Mouse (Mus musculus) embryo, embryonic 10 days (tissue): ENCODE measurements at regions not wholly inside any gene's neighbourhood (a gene's known extent, or its start where the extent isn't known, plus 50 kb on each side); places are given as distances from the start of the nearest gene placed in this dataset.

ENCODE experiments used
- DNase-seq: peaks from one replicate; pipeline ENCODE4 v3.0.0-alpha.2; 2015; ENCODE audit warnings: low spot score

DNA sequence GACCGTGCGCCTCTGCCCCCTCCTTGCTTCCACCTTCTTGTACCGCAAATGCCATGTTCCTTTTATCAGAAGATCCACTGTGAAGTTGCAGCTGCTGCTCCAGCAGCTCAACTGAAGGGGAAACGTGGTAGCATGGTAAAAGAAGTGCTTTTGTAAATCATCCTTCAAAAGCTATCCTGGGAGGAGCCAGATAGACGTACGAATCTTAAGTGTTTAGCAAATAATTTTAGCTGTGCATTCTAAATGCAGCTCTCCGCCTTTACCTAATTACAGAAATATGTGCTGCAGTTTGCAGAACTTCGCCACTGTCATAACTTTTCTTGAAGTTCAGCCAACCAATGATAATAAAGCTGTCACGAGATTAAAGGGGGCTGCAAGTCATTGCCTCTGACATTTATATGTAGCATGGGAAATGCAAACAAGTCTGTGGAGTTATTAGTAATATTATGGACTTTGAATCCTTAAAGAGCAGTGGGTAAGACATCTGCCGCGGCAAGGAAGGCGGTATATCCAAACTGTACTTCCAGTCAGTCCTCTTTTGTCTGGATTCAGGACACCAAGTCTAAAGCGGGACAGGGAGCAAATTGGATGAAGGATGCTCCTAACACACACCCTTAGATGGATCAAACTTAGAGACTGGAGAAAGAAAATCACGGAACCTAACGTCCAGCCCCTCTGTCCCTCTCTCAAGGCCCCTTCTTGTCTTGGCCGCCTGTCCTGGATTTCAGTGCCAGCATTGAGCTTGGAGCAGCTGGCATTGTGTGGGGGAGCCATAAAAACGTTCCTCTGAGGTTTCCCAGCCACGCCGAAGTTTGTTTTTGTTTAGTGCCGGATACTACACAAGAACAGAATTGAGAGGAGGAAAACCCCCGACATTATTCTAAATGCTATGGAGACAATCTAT lies 320.7 kb downstream of the Epha7 start:
- no peak for DNase-seq

DNA sequence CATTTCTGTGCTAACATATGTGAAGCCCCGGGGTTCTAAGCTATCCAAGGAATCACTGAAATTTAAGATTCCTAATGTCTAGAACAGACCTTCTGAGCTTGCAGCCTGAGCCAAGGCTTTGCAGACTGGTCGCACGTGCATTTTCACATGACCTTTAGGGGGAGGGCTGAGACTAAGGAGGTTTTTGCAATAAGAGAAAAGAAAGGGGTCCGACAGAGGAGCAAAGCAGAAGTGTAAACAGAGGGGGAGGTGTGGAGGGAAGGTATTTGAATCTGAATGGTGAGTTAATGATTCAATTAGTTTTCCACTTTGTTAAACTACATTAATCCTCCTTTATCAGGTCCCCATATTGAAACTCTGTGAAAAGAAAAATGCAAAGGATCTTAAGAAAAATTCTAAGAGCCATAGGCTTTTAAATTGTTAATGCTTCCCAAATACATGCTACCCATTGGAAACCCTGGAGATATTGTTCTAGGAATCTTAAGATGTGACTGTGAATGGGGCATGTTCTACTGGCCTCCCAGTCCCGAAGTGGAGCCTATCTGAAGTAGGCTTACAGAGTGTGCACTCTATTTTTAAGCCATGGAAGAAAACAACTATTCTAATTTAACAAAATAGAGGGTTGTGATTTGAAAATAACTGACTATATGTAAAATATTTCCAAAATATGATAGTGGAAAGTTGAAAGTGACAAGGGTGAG lies 322.9 kb downstream of the Epha7 start:
- peak; percentile 60 for DNase-seq

DNA sequence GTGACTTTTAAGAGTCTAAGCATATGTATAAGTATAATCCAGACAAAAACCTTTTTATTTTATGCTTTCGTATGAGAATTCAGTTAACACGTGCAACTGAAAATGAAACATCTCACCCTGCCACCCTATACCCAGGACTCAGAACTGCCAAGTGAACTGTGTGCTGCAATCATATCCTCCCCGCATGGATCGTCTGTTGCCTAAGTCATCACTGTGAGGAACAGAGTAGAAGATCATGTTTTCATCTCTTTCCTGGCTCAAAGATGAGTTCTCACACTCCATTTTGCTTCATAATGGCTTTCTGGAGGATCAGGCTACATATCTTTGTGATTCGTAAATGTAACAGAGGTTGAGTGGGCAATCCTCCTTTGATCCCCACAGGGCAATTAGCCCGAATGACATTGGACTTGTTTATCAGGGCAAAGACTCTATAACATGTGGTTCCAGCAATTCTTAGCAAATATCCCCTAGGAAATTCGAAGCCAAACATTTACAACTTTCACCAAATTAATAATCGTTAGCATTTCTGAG lies 325.9 kb downstream of the Epha7 start:
- DNase-seq = no peak

DNA sequence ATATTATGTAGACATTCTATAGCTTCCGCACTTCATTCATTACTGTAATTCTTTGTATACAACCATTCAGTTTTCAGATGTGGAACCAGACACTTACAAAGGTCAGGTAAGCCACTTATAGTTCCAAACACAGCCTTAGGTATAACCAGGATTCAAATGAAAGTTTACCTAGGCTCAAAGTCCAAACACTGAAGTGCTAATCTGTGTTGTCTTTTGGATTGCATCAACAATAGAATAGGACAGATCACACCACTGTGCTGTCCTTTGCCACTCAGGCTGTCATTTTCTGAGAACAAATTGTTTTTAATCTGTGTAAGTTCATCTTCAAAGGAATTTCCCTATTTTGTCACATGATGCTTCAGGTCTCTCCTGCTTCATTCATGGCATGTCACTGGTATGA lies 330.5 kb downstream of the Epha7 start:
- DNase-seq = no peak

DNA sequence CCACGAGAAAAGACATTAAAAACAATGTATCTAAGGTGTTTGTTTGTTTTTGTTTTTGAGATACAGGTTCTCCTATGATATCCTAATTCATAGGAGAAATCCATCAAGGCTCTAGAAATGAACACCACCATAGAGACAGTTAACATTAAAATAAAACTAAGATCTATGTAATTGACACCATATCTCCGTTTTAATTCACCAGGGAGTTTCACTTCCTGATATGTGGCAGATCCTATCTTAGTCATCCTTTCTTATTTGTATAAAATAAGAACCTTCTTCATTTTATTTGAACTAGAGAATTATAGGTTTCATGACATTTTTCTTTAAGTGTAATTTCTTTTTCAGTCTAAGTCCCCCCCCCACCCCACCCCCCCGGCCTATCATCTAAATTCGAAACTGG lies 332.3 kb downstream of the Epha7 start:
- no peak for DNase-seq

DNA sequence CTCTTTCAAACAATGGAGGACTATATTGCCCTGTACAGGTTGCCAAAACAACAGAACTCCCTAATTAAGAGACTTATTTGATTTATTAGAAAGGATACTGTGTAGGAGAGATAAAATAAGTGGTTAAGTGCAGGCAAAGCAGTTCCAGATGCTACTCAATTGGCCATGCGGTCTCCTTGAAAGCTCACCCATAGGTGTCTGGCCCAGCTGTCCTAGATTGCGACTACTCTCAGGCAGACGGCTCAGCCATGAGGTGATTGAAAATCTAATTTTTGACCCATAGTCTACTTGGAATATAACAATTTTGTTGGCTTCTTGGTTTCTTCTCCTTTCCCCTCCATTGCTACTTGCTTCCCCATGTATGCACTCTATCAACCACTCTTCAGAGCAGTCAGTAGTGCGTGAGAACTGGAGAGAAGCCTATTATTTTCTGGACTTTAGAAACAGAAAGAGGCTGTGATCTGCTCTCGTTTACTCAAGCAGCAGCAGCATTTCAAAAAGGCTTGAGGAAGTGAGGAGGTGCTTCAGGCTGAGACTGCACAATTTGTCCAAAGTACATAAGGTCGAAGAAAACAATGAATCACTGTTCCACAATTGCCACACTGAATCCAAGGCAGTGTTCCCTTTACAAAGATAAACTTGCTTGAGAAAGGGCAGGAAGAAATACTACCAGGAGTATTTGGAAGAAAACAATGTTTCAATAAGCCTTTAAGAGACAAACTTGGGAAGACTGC lies 339.4 kb downstream of the Epha7 start:
- no peak for DNase-seq

DNA sequence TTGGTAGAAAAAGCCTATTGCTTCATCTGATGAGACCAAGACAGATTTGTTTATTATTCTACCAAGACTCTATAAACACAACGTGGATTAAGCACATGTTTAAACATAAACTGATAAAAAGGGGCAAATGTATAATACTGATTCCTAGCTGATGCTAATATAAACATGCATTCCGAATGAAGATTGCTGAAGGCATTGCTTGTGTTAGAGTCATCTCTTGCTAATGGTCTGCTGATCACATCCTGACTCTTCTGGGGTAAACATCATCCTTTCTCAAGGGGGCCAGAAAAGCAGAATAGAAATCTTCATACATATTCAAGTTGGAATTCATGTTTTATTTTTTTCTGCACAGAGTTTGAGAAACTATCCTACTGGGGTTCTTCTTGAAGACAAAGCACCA lies 369.6 kb downstream of the Epha7 start:
- no peak for DNase-seq

DNA sequence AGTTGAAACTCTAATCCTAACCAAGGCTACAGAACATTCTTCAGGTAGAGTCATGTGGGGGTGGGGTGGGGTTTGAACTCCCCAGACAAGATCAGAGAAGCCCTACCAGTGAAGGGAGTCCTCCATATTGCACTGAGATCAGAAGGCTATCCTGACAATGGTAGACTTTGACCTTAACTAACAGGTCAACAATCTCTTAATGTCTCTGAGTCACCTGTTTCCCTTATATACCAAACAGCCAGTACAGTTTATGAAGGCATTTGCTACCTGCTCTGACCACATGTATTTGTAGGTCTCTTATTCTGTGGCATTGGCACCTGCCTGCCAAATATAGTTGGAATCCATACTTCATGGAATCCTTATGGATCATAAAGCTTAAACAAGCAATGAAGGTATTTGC lies 370.5 kb downstream of the Epha7 start:
- no peak for DNase-seq

DNA sequence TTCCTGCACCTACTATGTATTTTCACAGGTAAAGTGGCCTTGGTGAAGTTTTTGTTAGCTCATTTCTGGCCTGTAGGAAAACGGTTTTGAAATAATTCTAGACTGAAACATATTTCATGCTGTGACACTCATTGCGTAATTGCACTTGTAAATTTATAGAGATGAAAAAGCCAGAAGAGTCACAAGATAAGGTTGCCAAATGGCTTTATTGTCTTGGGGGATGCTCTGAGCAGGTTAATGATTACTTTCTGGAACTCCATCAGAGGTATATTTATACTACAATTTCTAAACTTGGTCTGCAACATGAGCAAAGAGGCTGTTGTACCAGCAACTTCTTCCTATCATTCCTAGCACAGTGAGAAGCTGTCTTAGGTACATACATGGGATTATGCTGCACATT lies 370.9 kb downstream of the Epha7 start:
- DNase-seq = no peak

DNA sequence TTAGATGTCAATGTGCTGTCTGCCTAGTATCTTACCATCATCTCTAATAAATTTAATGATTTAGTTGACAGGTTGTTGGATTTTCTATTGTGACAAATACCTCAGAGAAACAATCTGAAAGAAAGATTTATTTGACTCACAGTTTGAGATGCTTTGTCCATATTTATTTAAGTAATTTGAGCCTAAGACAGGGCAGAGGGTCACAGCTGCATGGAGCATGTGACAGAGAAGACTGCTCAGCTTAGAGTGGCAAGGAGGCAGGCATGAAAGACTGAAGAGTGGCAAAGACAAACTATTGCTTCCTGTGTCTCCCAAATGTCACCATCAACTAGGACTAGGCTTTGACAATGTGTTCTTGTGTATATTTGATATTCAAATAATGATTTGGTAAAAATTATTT lies 388.0 kb downstream of the Epha7 start:
- DNase-seq = peak; percentile 59
